Mouse (Mus musculus) lung, postnatal 10 days (tissue): ENCODE measurements around the gene Rexo1.
A peak's percentile ranks its signal among the peaks of the same experiment; 100 is the strongest.

Experiments used
- DNase-seq: peaks from one replicate; pipeline ENCODE4 v3.0.0; 2021

The Rexo1 gene

DNA sequence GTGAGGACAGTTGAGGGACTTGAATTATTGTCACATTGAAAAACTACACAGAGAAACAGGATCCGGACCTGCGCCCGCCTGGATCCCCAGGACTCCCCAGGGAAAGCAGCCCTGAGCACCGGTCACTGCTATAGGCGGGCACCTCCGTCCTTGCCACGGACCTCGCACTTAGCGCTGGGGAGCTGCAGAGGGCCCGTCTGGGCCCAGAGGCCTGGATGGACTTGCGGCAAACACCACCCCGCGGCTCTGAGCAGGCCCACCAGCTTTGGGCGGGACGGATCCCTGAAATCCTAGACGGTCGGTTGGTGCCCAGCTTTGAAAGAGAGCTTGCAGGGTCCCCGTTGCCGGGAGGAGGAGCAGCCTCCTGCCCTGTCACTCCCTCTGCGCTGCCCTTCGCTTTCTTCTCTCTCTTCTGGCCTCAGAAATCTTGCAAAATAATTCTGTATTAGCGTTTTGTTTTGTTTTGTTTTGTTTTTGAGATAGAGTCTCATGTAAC, 58.5 kb downstream of the Rexo1 start:
- DNase-seq, result no peak

GRCm38 (mm10) chr10:80502291-80502690, 59.1 kb downstream of the Rexo1 start:
- DNase-seq, result no peak

DNA sequence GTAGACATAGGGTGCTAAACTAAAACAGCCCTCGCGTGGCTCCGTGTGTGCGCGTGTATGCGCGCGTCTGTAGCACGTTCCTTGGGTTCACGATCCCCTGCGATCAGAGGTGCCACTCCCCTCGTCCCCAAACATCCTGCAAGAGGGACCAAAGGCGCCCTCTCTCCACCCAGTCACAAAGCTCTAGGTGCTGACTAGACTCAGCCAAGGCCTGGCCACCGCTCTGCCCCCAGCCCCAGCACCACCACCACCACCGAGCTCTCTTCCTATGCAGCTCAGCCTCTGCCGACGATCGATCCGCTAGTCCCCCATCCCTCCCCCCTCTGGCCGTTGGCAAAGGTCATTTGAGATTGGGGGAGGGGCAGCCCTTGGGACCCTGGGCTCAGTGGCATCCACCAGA, 64.9 kb downstream of the Rexo1 start:
- DNase-seq, result no peak

DNA sequence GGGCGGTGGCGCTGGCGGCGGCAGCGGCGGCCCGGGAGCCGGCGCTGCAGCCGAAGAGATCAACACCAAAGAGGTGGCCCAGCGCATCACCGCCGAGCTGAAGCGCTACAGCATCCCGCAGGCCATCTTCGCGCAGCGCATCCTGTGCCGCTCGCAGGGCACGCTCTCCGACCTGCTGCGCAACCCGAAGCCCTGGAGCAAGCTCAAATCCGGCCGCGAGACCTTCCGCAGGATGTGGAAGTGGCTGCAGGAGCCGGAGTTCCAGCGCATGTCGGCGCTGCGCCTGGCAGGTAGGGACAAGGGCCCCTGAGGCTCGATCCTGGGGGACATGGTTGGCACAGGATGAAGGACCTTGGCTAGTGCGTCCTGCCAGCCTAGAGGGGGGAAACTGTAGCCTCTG, 65.5 kb downstream of the Rexo1 start:
- no peak for DNase-seq

GRCm38 (mm10) chr10:80494732-80495131, 66.6 kb downstream of the Rexo1 start, which contains the start of gene Onecut3:
TSS of gene Onecut3 (plus strand) at chr10:80494835.
- peak; percentile 67 for DNase-seq
